Mouse (Mus musculus) midbrain, embryonic 14.5 days (tissue): ENCODE data around the gene Glt28d2. TPM values are rescaled to one million over a fixed set of nuclear protein-coding genes. Genes with fewer than 3 reads are reported as not detected.

ENCODE experiments used
- ATAC-seq: fragments of 200-750 bp; cut with Nextera tagmentation; 2 replicates; pipeline ENCODE4 v1.8.0; 2017; ENCODE audit warnings: moderate number of reproducible peaks, moderate library complexity; ENCODE audit not compliant: low FRiP score, low TSS enrichment
- DNase-seq: peaks from one replicate; pipeline ENCODE4 v3.0.0-alpha.2; 2015
- H3K27ac ChIP-seq: fragments of 300-500 bp; sonication (generic); replicated peaks from 2 replicates; pipeline ENCODE4 v1.5.1; 2014; ENCODE audit warnings: mild to moderate bottlenecking, low read depth, low read length, moderate library complexity
- H3K27me3 ChIP-seq: fragments of 300-500 bp; sonication (generic); 2 replicates; pipeline ENCODE4 v1.6.1; 2014; ENCODE audit warnings: low read length, control low read depth, mixed read lengths; ENCODE audit not compliant: control insufficient read depth, insufficient read depth
- H3K36me3 ChIP-seq: fragments of 300-500 bp; sonication (generic); 2 replicates; pipeline ENCODE4 v1.6.1; 2014; ENCODE audit warnings: low read length, control low read depth; ENCODE audit not compliant: control insufficient read depth, insufficient read depth
- H3K4me1 ChIP-seq: fragments of 300-500 bp; sonication (generic); 2 replicates; pipeline ENCODE4 v1.6.1; 2014; ENCODE audit warnings: mild to moderate bottlenecking, antibody characterized with exemption, low read length, control low read depth; ENCODE audit not compliant: control insufficient read depth, insufficient read depth
- H3K4me2 ChIP-seq: fragments of 300-500 bp; sonication (generic); 2 replicates; pipeline ENCODE4 v1.6.1; 2014; ENCODE audit warnings: mild to moderate bottlenecking, low read length, moderate library complexity
- H3K4me3 ChIP-seq: fragments of 300-500 bp; sonication (generic); replicated peaks from 2 replicates; pipeline ENCODE4 v1.5.1; 2014; ENCODE audit warnings: low read depth, low read length
- H3K9ac ChIP-seq: fragments of 300-500 bp; sonication (generic); replicated peaks from 2 replicates; pipeline ENCODE4 v1.6.1; 2014; ENCODE audit warnings: mild to moderate bottlenecking, low read length, moderate library complexity
- H3K9me3 ChIP-seq: fragments of 300-500 bp; sonication (generic); 2 replicates; pipeline ENCODE4 v1.6.1; 2016; ENCODE audit warnings: low read length, control low read depth, mixed read lengths; ENCODE audit not compliant: control insufficient read depth
- WGBS: fragments of 180-500 bp; shearing (Covaris S2); extraction: QIAGEN DNeasy Blood & Tissue Kit; methylation state at CpG from one replicate; pipeline ENCODE4 v1.1.7; 2014; 5-methylcytosine and 5-hydroxymethylcytosine counted together
- polyA plus RNA-seq: library from polyadenylated mRNA; unstranded; fragments of >200 nt; fragmentation: Nextera tagmentation; extraction: Ambion mirVana; gene quantifications from 2 replicates; pipeline ENCODE4 v1.2.1, GENCODE M21; 2014

Glt28d2 gene
- polyA plus RNA-seq, 1 experiment from 2014 or later, result 0.21 TPM

- Histone ChIP-seq H3K9me3 (no peaks in the 10 kb centered on the region), H3K27ac (no peak overlapping the region), H3K4me3 (peak overlapping the region; percentile 51; the same call in 1 of the 2 replicates), H3K4me2 (peak overlapping the region; percentile 98), H3K27me3 (peaks cover 28% of the 10 kb centered on the region), H3K36me3 (no peaks in the 10 kb centered on the region), H3K4me1 (peaks cover 12% of the 10 kb centered on the region), H3K9ac (no peak overlapping the region)
- ATAC-seq, result no peak
- 11% methylated on average over 11 of the region's 11 CpGs for WGBS
- peak; percentile 15 for DNase-seq
These were observed 930 bp upstream of the Glt28d2 start for GRCm38 (mm10) chr3:85888221-85888671.

- ATAC-seq (no peak), DNase-seq (peak; percentile 2)
- H3K27ac ChIP-seq, result no peak overlapping the region
- H3K4me1 ChIP-seq, result peaks cover 12% of the 10 kb centered on the region
- WGBS, result 3% methylated on average over 22 of the region's 22 CpGs
- no peaks in the 10 kb centered on the region for H3K9me3 ChIP-seq
- H3K27me3 ChIP-seq, result peaks cover 28% of the 10 kb centered on the region
- peak overlapping the region; percentile 44; the same call in 1 of the 2 replicates for H3K9ac ChIP-seq
- H3K4me3 ChIP-seq, result peak overlapping the region; percentile 51
- H3K36me3 ChIP-seq, result no peaks in the 10 kb centered on the region
- H3K4me2 ChIP-seq, result peak overlapping the region; percentile 98
These were observed 579 bp downstream of the Glt28d2 start for GRCm38 (mm10) chr3:85886636-85887238.

GRCm38 (mm10) chr3:85885906-85886305, 1.4 kb downstream of the Glt28d2 start:
- no peak overlapping the region for H3K4me2 ChIP-seq
- H3K4me1 ChIP-seq, result peaks cover 12% of the 10 kb centered on the region
- DNase-seq, result no peak
- peaks cover 28% of the 10 kb centered on the region for H3K27me3 ChIP-seq
- no peak overlapping the region for H3K9ac ChIP-seq
- H3K36me3 ChIP-seq, result no peaks in the 10 kb centered on the region
- ATAC-seq, result no peak
- H3K27ac ChIP-seq, result no peak overlapping the region
- no peaks in the 10 kb centered on the region for H3K9me3 ChIP-seq
- WGBS, result 14% methylated on average over 1 of the region's 1 CpGs
- H3K4me3 ChIP-seq, result no peak overlapping the region

- Histone ChIP-seq H3K27me3 (no peaks in the 10 kb centered on the region), H3K36me3 (no peaks in the 10 kb centered on the region), H3K27ac (no peak overlapping the region), H3K4me3 (no peak overlapping the region), H3K9me3 (no peaks in the 10 kb centered on the region), H3K4me2 (no peak overlapping the region), H3K9ac (no peak overlapping the region), H3K4me1 (no peaks in the 10 kb centered on the region)
- ATAC-seq (no peak), DNase-seq (no peak)
- 93% methylated on average over 2 of the region's 2 CpGs for WGBS
These were observed 6.6 kb downstream of the Glt28d2 start for GRCm38 (mm10) chr3:85880687-85881086.

- Histone ChIP-seq H3K4me3 (no peak overlapping the region), H3K9ac (no peak overlapping the region), H3K4me1 (no peaks in the 10 kb centered on the region), H3K27ac (no peak overlapping the region), H3K4me2 (no peak overlapping the region), H3K36me3 (no peaks in the 10 kb centered on the region), H3K27me3 (no peaks in the 10 kb centered on the region), H3K9me3 (no peaks in the 10 kb centered on the region)
- WGBS, result 90% methylated on average over 8 of the region's 8 CpGs
- no peak for DNase-seq
- no peak for ATAC-seq
These were observed 7.2 kb downstream of the Glt28d2 start for GRCm38 (mm10) chr3:85880068-85880467.

GRCm38 (mm10) chr3:85878911-85879310, 8.4 kb downstream of the Glt28d2 start:
- Histone ChIP-seq H3K27ac (no peak overlapping the region), H3K4me1 (no peaks in the 10 kb centered on the region), H3K36me3 (no peaks in the 10 kb centered on the region), H3K9ac (no peak overlapping the region), H3K4me3 (no peak overlapping the region), H3K27me3 (no peaks in the 10 kb centered on the region), H3K9me3 (no peaks in the 10 kb centered on the region), H3K4me2 (no peak overlapping the region)
- ATAC-seq (no peak), DNase-seq (no peak)
- WGBS, result 87% methylated on average over 5 of the region's 5 CpGs

GRCm38 (mm10) chr3:85863996-85864395, 23.3 kb downstream of the Glt28d2 start:
- Histone ChIP-seq H3K27me3 (no peaks in the 10 kb centered on the region), H3K4me2 (no peak overlapping the region), H3K9ac (no peak overlapping the region), H3K9me3 (no peaks in the 10 kb centered on the region), H3K4me1 (no peaks in the 10 kb centered on the region), H3K27ac (no peak overlapping the region), H3K4me3 (no peak overlapping the region), H3K36me3 (no peaks in the 10 kb centered on the region)
- 16% methylated on average over 3 of the region's 3 CpGs for WGBS
- no peak for DNase-seq
- ATAC-seq, result no peak

- Histone ChIP-seq H3K4me3 (no peak overlapping the region), H3K4me2 (no peak overlapping the region), H3K4me1 (no peaks in the 10 kb centered on the region), H3K36me3 (no peaks in the 10 kb centered on the region), H3K27me3 (no peaks in the 10 kb centered on the region), H3K9ac (no peak overlapping the region), H3K27ac (no peak overlapping the region), H3K9me3 (no peaks in the 10 kb centered on the region)
- 88% methylated on average over 2 of the region's 2 CpGs for WGBS
- DNase-seq (no peak), ATAC-seq (no peak)
These were observed 24.4 kb downstream of the Glt28d2 start for GRCm38 (mm10) chr3:85862886-85863285.

GRCm38 (mm10) chr3:85860996-85861395, 26.3 kb downstream of the Glt28d2 start:
- 93% methylated on average over 5 of the region's 5 CpGs for WGBS
- Histone ChIP-seq H3K9me3 (no peaks in the 10 kb centered on the region), H3K4me3 (no peak overlapping the region), H3K36me3 (no peaks in the 10 kb centered on the region), H3K27me3 (no peaks in the 10 kb centered on the region), H3K4me2 (no peak overlapping the region), H3K9ac (no peak overlapping the region), H3K27ac (no peak overlapping the region), H3K4me1 (no peaks in the 10 kb centered on the region)
- ATAC-seq (no peak), DNase-seq (no peak)
